Mouse (Mus musculus) left cerebral cortex, postnatal 10 days (tissue): ENCODE data around the gene Snta1. TPM values are rescaled to one million over a fixed set of nuclear protein-coding genes. Genes with fewer than 3 reads are reported as not detected.
"Not testable (repeated sequence)": the region's sequence is repeated elsewhere in the genome, so short reads cannot be mapped to it uniquely, and the experiment has no call there.

Experiments
- DNase-seq, 2 experiments: peaks; one replicate each; pipeline ENCODE4 v3.0.0; 2021 to 2022; ENCODE audit warnings: low spot score in 2 of 2, mixed read lengths in 1 of 2; ENCODE audit errors: extremely low spot score in 1 of 2
- intact Hi-C: fragments of 180-260 bp; cut with DNase I; formaldehyde crosslinking; loops from one replicate; pipeline ENCODE4 v1.15.1; 2025
- total RNA-seq, 2 experiments: library from RNA; stranded (reverse); gene quantifications; 2 replicates each; pipeline ENCODE4 v1.2.3; 2021

The Snta1 gene
- total RNA-seq, 2 experiments from 2014 or later = 25.9 to 29.9 TPM

DNA sequence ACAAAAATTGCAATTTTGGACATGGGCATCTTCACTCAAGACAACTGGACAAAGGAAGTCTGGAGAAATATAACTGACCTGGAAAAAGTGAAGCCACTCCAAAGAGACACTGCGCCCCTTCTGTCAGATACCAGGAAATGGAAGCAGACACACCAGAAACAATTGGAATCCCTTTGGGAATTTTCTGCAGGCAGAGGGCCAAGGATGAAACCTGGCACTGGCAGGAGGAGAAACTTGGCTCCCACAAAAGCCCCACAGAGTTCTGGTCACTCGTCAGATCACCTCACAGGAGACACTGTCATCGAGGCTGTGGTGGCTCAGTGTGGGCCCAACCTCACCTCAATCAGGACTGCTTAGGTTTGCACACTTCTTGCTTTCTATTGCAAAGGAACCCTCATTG is 13.3 kb downstream of the Snta1 start:
- DNase-seq = no peak
- intact Hi-C loops = no loop called here

DNA sequence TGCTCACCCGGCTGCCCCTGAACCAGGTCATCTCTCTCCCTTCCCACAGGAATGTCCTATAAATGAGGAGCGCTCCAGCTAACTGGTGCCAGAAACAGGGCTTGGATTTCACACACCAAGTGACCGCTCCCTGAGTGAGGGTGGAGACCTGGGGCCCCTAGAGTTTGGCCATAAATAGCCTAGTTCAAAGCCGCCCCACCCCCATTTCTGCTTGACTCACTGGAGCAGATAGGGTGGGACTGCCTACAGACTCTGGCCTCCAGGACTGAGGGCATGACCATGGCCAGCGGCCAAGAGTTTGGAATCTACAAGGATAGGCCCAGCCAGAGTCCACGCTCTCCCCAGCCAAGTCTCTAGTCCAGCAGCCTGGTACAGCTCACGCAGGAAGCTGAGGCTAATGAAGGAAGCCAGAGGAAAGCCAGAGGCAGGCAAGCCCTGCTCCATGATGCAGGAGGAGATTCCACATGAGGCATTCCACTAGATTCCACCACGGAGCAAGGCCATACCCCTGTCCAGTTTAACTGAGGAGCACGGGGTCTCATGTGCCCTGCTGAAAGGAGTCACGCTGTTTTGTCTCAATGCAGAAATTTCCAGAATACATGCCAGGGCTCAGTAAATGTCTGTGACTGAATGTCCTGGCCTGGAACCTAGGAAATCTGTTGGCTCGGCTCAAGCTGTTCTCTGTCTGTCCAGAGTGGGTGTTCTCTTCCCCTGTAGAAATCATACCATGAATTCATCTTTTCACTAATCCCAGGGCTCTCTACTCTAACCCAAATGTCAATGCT is 17.5 kb downstream of the Snta1 start:
- intact Hi-C loops = no loop called here
- peak in 1 of 2 experiments; percentile 85 for DNase-seq

- intact Hi-C loops = no loop called here
- peak; percentile 68 to 78 for DNase-seq
These were observed 28.8 kb downstream of the Snta1 start for GRCm38 (mm10) chr2:154379103-154379502.

GRCm38 (mm10) chr2:154374807-154375601 is 32.9 kb downstream of the Snta1 start:
- DNase-seq = peak in 1 of 2 experiments; percentile 39
- intact Hi-C loops = loop anchor here (5.0 kb wide), 1 partner anchor 163 kb away; no protein-coding TSS in a partner anchor

GRCm38 (mm10) chr2:154373961-154374632 is 33.8 kb downstream of the Snta1 start:
- peak; percentile 56 to 79 for DNase-seq
- intact Hi-C loops = loop anchor here (5.0 kb wide), 1 partner anchor 162 kb away; no protein-coding TSS in a partner anchor

DNA sequence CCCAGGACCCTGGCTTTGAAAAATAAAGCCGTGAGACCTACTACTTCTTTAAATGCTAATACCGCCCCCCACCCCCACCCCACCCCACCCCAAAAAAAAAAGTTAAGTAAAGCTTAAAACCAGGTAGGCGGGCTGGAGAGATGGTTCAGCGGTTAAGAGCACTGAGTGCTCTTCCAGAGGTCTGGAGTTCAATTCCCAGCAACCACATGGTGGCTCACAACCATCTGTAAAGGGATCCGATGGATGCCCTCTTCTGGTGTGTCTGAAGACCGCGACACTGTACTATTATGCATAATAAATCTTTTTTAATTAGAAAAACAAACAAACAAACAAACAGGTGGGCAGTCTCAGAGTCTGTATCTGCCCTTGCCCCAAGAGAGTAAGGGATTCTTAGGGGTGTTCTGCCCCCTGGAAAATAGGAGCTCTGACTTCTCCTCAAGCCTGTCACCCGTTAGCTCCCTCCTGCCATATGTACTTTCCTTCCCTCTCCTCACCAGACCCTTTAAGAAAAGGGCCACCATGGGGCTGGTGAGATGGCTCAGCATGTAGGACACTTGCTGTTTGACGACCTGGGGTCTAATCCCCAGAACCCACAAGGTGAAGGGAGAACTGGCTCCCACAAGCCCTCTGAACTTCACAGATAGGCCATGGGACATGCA is 34.9 kb downstream of the Snta1 start, which contains the start of gene Cdk5rap1:
Gene Cdk5rap1 (minus strand): TSS at position 169 of the 659 bp plus-strand sequence.
- no peak for DNase-seq
- intact Hi-C loops = loop anchor here (5.0 kb wide), 1 partner anchor 161 kb away; no protein-coding TSS in a partner anchor

- intact Hi-C loops = loop anchor here (5.0 kb wide), 1 partner anchor 160 kb away; no protein-coding TSS in a partner anchor
- DNase-seq = peak; percentile 88 to 91
These were observed 35.6 kb downstream of the Snta1 start for GRCm38 (mm10) chr2:154372151-154372829.

GRCm38 (mm10) chr2:154367510-154367909 is 40.4 kb downstream of the Snta1 start:
- DNase-seq = no peak
- intact Hi-C loops = no loop called here

GRCm38 (mm10) chr2:154354000-154354425 is 53.9 kb downstream of the Snta1 start:
- DNase-seq, intact Hi-C loops: not testable (repeated sequence)

DNA sequence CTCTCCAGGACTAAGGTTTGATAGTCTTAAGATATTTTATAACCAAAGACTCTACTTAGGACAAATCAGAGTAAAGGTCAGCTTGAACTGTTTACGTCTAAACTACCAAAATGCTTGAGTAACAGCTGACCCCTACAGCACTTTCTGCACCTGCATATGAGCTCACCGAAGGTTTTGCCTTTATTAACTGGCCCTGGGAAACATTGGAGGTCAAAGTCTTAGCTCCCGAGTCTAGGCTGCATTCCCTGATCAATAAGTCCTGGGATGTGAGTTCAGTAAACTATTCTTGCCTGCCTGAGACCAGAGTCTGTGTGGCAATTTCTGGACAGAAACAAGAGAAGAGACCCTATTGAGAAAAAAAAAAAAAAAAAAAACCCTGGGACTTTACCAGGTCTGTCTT is 59.7 kb downstream of the Snta1 start:
- intact Hi-C loops = no loop called here
- DNase-seq = no peak

GRCm38 (mm10) chr2:154339356-154339755 is 68.5 kb downstream of the Snta1 start:
- no peak for DNase-seq
- intact Hi-C loops = no loop called here

GRCm38 (mm10) chr2:154338161-154338560 is 69.7 kb downstream of the Snta1 start:
- DNase-seq = no peak
- intact Hi-C loops = no loop called here

DNA sequence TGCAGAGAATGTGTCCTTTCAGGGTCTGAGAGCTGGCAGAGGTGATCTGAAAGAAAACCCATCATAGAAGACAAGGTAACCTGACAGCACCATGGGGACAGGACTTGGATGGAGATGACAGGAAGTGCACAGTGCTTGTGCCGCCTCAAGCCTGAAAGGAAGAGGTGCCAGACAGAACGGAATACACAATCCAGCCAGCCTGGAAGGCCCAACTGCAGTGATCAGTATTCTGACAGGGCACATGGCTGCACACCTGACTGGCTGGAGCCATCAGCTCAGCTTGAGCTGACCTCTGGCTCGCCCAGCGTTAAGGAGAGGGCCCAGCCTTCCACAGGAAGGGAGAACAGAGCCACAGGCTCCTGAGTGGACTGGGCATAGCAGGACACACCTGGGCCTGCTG is 72.3 kb downstream of the Snta1 start:
- intact Hi-C loops = no loop called here
- DNase-seq = no peak

- intact Hi-C loops = no loop called here
- DNase-seq = no peak
These were observed 81.0 kb downstream of the Snta1 start for GRCm38 (mm10) chr2:154326852-154327251.
